Mouse (Mus musculus) urinary bladder, postnatal 14 days (tissue): ENCODE measurements around the gene Nptn.

ENCODE experiments used
- DNase-seq: peaks from one replicate; pipeline ENCODE4 v3.0.0; 2021; ENCODE audit warnings: low spot score

The Nptn gene

GRCm38 (mm10) chr9:58581958-58582540 lies at the start of gene Nptn:
TSS of gene Nptn (plus strand) at chr9:58582240.
- DNase-seq: peak; percentile 99

- no peak for DNase-seq
Measured at GRCm38 (mm10) chr9:58533322-58533721, 48.7 kb upstream of the Nptn start.

DNA sequence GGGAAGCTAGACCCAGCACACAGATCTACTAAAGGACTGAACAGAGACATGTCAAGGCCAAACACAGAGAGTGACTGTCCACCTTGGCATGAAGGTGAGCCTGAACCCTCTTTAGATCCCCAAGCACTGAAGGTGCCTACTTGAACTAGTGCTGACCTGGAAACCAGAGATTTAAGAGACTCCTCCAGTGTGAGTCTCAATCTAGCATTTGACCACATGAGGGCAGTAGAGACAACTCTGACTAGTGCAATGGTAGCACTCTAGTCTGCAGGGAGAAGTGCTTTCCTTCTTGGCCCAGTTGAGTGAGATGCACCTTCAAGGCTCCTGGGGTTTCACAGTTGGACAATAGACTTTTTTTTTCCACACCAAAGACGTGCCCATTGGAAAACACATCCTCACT lies 47.3 kb upstream of the Nptn start:
- DNase-seq: peak; percentile 53

GRCm38 (mm10) chr9:58535447-58536134 lies 46.4 kb upstream of the Nptn start:
- no peak for DNase-seq

DNA sequence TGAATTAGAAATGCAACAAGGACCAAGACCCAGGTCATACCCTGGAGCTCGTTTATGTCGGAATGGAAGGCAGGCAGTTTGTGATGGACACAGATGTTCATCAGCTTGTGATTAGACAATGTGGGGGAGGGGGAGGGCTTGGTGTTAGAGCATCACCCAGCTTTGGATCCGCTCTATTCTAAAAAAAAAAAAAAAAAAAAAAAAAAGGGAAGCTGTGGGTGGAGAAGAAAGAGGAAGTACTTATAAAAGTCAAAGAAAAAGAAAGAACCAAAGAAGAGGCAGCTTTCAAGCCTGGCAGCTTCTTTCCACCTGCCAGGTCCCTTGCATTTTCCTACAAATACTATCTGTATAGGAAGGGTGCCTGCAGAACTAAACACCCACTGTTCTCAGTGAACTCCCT lies 44.3 kb upstream of the Nptn start:
- DNase-seq: no peak

GRCm38 (mm10) chr9:58539886-58540285 lies 42.2 kb upstream of the Nptn start:
- DNase-seq: peak; percentile 53

- peak; percentile 88 for DNase-seq
Measured at GRCm38 (mm10) chr9:58541895-58542338, 40.1 kb upstream of the Nptn start.

GRCm38 (mm10) chr9:58544879-58545324 lies 37.1 kb upstream of the Nptn start:
- DNase-seq: no peak

GRCm38 (mm10) chr9:58545428-58545827 lies 36.6 kb upstream of the Nptn start:
- no peak for DNase-seq

GRCm38 (mm10) chr9:58546630-58547360 lies 35.2 kb upstream of the Nptn start:
- peak; percentile 72 for DNase-seq

DNA sequence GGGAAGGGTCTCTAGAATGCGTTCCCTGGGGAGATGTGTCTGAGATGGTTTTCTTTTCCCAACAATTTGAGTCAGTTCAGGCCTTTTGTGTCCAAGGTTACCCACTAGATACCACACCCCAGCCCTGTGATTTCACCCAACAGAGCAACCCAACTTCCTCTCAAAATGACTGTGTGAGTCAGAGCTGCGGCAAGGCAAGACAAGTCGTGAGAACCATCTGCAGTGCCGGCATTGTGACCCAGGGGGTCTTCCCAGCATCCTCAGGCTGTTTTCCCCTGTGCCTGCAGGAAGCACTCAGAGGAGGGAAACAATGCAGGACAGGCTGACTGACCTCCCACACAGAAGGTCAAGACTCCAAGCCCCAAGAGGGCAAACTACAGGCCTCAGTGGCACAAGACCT lies 33.1 kb upstream of the Nptn start:
- DNase-seq: no peak

GRCm38 (mm10) chr9:58549694-58550093 lies 32.3 kb upstream of the Nptn start:
- peak; percentile 35 for DNase-seq

GRCm38 (mm10) chr9:58550928-58551327 lies 31.1 kb upstream of the Nptn start:
- no peak for DNase-seq

GRCm38 (mm10) chr9:58552083-58552482 lies 30.0 kb upstream of the Nptn start:
- DNase-seq: no peak

DNA sequence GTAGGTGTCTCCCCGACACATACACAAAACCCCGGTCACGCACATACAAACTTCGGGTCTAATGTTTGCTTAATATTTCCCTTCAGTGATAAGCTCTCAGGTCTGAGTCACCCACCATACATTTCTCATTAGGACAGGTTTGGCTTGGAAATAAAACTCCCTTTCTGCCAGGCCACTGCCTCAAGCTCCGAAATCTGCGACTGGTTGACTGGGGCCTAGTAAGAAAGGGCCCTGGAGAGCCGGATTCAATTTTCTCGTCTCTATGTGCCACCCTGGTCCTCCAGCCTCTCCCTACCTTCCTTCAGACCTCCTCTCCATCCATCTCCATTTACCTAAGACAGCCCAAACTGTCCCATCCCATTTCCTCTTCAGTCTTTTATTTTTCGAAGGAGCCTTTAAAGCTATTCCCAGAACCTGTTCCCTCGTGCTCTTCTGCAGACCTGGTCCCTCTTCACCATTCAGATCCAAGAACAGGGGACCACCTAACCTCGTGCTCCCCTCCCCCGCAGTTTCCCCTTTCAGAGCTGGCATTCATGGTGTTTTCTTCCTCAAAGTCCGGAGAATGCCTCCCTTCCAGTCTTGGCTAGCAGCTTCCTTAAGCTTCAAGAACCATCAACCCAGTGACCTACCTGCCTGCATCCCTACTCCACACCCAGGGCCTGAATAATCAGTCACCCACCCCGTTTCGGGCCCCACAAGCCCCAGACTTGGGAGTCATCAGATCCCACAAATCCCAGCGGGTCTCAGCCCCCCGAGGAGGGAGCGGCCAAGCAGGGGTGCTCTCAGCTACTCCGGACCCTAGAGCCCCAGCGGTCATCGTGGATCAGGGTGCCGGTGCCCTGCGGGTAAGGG lies 27.8 kb upstream of the Nptn start:
- peak; percentile 40 for DNase-seq

DNA sequence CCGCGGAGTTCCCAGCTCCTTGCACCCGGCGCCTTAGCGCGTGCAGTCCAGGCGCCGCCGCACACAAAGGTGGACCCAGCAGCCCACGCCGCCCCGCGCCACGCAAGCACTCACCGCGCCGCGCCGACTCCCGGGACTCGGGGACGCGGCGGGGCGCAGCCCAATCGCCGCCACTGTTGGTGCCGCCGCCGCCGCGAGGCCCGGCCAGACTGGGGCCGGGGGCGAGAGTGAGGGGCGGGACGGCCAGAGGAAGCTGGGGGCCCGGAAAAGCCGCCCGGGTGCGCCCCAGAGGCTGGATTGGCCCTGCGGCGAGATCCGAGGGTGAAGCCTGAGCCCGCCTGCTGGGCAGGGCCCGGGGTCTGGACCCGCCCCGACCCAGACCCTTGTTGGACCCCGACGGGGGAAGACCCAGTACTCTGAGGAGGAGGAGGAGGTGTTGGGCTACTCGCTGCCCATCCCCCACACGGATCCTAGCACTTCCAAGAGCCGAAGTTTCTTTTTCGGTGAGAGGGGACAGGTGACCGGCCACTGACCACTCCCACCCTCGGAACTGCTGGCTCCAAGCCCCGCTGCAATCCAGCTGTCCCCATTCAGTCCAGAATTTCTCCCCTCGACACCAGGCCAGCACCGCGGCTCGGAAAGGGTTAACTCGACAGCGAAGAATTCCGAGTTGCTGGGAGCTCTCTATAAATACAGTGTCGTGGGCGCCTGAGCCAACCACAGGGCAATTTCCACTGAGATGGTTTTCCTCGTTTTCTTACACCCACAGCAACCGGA lies 26.9 kb upstream of the Nptn start, which contains the start of gene Cd276:
Gene Cd276, minus strand, starts transcription at position 530 of the 777 bp plus-strand sequence.
- DNase-seq: peak; percentile 65

GRCm38 (mm10) chr9:58555685-58556414 lies 26.2 kb upstream of the Nptn start:
- no peak for DNase-seq

- no peak for DNase-seq
Measured at GRCm38 (mm10) chr9:58556627-58557026, 25.4 kb upstream of the Nptn start.

DNA sequence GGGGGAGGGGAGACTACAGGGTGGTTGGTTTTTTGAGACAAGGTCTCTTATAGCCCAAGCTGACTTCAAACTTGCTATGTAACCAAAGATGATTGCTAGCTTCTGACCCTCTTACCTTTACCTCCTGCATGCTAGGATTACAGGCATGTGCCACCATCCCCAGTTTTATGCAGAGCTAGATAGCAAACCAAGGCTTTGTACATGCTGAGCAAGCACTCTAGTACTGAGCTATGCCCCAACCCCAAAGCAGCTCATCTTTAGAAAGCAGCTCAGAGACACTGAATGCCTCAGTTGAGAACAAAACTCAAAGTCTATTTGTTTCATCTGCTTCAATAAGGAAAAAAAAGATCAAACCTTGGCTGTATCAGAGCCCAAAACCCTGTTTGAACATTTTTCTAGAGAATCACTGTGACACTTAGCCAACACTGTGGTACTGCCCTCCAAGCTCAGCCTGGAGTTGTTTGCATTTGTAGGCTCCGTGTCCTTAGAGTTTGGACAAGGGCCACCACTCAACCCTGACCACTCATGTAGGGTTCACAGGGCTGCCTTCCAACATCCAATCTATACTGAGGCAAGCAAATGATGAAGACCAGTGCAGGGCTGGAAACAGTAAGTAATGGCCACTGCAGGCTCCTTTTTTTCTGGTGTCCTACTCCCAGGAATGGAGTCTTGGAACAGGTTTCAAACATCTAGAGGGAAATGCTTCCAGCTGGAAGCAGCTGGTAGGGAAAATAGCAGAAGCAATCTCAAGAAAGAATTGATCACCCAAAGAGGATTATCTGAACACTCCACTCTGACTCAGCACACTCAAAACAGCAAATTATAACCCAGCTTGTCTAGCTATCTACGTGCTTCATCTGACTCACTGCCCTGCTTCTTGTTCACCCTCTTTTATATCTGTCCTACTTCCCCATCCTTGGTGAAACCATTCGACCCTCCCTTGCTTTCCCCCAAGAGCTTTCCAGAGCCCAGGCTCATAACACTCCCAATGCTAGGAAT lies 24.3 kb upstream of the Nptn start:
- DNase-seq: no peak
